Mouse (Mus musculus): ENCODE results near the gene Rin2. TPM values are rescaled to one million over a fixed set of nuclear protein-coding genes. Genes with fewer than 3 reads are reported as not detected.
A peak's percentile ranks its signal among the peaks of the same experiment; 100 is the strongest.

Gene Rin2
- polyA plus RNA-seq, 1 experiment = 17.8 TPM

DNA sequence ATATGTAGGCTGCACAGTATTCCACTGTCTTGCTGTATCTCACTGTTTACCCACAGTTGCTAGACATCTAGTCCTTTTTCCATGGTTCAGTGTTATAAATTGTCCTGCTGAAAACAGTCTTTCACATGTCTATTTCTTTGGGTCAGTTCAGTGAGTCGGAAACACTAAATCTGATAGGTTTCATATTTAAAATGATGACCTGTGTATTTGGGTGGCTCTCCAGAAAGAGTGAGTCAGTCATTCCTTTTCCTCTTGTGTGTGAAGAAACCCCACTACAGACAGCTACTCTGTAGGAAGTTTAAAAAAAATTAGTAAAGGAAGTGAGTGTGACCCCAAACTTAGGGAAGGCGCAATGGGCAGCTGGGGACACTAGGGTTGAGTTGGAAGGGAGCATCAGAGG, 133.2 kb downstream of the Rin2 start:
- H3K4me1 ChIP-seq (ENCODE audit: control insufficient read depth, insufficient read depth, low read length) = peaks cover 1% of the 10 kb centered on the region; the same call in 1 of the 2 replicates
- WGBS = 84% methylated on average over 2 of the region's 2 CpGs
- H3K27ac ChIP-seq (ENCODE audit: control insufficient read depth, insufficient read depth, low read depth, low read length, poor library complexity) = no peak overlapping the region
- no peak overlapping the region for H3K4me3 ChIP-seq (replicated peaks; ENCODE audit: control insufficient read depth, low read depth, low read length)
- no peak for TF ChIP-seq POLR2A (IDR thresholded peaks at IDR 0.05; ENCODE audit: borderline replicate concordance, control insufficient read depth, low read depth, low read length)
- TF ChIP-seq CTCF (IDR thresholded peaks at IDR 0.05; ENCODE audit: control insufficient read depth, insufficient read depth, low read length) = no peak

DNA sequence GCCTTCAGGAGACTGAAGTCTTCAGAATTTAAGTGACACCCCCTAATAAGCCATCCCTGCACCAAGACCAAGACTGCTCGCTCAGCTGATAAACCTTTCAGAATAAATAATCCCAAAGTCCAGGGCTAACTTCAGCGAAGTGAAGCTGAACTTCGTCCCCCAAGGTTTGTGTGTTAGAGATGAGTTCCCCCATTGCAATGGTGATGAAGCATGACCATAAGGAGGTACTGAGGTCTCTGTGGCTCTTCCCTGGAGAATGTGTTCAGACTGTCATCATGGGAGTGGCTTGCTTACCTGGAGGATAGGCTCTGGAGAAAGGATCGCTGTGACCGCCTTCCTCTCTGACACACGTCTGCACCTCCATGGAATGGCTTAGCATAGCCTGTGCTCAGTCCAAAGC, 133.7 kb downstream of the Rin2 start:
- Histone ChIP-seq H3K27ac (ENCODE audit: control insufficient read depth, insufficient read depth, low read depth, low read length, poor library complexity) (no peak overlapping the region), H3K4me3 (replicated peaks; ENCODE audit: control insufficient read depth, low read depth, low read length) (no peak overlapping the region), H3K4me1 (ENCODE audit: control insufficient read depth, insufficient read depth, low read length) (peaks cover 1% of the 10 kb centered on the region; the same call in 1 of the 2 replicates)
- no peak for TF ChIP-seq CTCF (IDR thresholded peaks at IDR 0.05; ENCODE audit: control insufficient read depth, insufficient read depth, low read length)
- no peak for TF ChIP-seq POLR2A (IDR thresholded peaks at IDR 0.05; ENCODE audit: borderline replicate concordance, control insufficient read depth, low read depth, low read length)
- WGBS = 84% methylated on average over 6 of the region's 6 CpGs

DNA sequence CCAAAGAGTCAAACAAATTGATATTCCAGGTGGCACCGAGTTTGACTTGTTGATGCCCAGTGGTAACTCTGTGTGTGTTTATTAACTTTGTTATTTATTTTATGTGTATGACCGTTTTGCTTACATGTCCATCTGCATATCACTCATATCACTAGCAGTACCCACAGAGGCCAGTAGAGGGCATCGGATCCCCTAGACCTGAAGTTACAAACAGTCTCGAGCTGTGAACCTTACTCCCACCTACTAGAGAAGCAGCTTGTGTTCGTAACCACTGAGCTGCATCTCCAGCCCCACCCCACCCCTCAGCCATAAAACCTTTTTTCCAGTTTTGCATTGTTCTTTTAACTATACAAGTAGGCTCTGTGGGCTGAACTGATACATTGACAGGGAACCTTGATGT, 135.7 kb downstream of the Rin2 start:
- WGBS = 50% methylated on average over 5 of the region's 5 CpGs
- peaks cover 1% of the 10 kb centered on the region; the same call in 1 of the 2 replicates for H3K4me1 ChIP-seq (ENCODE audit: control insufficient read depth, insufficient read depth, low read length)

DNA sequence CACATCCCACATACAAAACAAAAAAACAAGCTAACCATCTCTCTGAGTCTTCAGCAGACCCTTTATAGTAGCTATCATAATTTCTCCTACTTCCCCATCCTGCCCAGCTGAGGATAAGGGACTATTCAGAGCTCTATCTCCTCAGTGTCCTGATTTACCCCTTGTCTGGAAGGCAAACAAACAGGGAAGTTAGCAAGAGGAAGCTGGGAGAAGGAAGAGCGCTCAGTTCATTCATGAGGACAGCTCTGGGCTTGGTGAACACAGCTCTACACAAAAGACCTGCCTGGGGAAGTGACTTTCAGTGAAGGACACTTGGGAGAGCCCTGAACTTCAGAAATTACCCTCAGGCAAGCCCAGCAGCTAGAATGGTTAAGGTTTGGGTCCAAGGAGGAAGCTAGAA, 137.8 kb downstream of the Rin2 start:
- no peaks in the 10 kb centered on the region for H3K4me1 ChIP-seq (ENCODE audit: control insufficient read depth, insufficient read depth, low read length)
- 31% methylated on average over 1 of the region's 1 CpGs for WGBS
- no peak overlapping the region for H3K4me3 ChIP-seq (replicated peaks; ENCODE audit: control insufficient read depth, low read depth, low read length)
- TF ChIP-seq POLR2A (IDR thresholded peaks at IDR 0.05; ENCODE audit: borderline replicate concordance, control insufficient read depth, low read depth, low read length) (no peak), CTCF (IDR thresholded peaks at IDR 0.05; ENCODE audit: control insufficient read depth, insufficient read depth, low read length) (no peak)
- no peak overlapping the region for H3K27ac ChIP-seq (ENCODE audit: control insufficient read depth, insufficient read depth, low read depth, low read length, poor library complexity)

More for the DNA sequence above, 135.7 kb downstream of the Rin2 start:
- H3K4me3 ChIP-seq (replicated peaks; ENCODE audit: control insufficient read depth, low read depth, low read length) = no peak overlapping the region
- peak; percentile 58 for TF ChIP-seq CTCF (IDR thresholded peaks at IDR 0.05; ENCODE audit: control insufficient read depth, insufficient read depth, low read length)
- TF ChIP-seq POLR2A (IDR thresholded peaks at IDR 0.05; ENCODE audit: borderline replicate concordance, control insufficient read depth, low read depth, low read length) = no peak
- H3K27ac ChIP-seq (ENCODE audit: control insufficient read depth, insufficient read depth, low read depth, low read length, poor library complexity) = no peak overlapping the region

DNA sequence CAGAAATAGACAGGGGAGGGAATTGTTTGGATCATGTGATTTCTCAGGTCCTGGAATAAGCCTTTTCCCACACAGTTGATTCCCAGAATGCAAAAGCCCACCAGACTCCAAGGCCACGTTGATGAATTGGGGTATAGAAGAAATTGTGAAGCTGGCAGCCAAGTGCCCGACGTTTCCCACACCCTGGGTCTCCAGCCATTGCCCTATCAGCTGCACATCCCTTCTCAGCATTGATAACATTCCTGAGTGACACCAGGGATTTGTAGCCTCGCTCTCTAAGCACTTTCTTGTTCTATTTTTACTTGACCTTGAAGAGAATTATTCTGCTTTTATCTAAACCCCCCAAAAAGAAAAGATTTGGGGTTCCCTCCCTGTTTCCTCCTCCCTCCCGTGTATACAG, 142.2 kb downstream of the Rin2 start:
- no peaks in the 10 kb centered on the region; the same call in 1 of the 2 replicates for H3K4me1 ChIP-seq (ENCODE audit: control insufficient read depth, insufficient read depth, low read length)
- H3K4me3 ChIP-seq (replicated peaks; ENCODE audit: control insufficient read depth, low read depth, low read length) = no peak overlapping the region
- TF ChIP-seq POLR2A (IDR thresholded peaks at IDR 0.05; ENCODE audit: borderline replicate concordance, control insufficient read depth, low read depth, low read length) (no peak), CTCF (IDR thresholded peaks at IDR 0.05; ENCODE audit: control insufficient read depth, insufficient read depth, low read length) (no peak)
- H3K27ac ChIP-seq (ENCODE audit: control insufficient read depth, insufficient read depth, low read depth, low read length, poor library complexity) = no peak overlapping the region
- 69% methylated on average over 5 of the region's 5 CpGs for WGBS

DNA sequence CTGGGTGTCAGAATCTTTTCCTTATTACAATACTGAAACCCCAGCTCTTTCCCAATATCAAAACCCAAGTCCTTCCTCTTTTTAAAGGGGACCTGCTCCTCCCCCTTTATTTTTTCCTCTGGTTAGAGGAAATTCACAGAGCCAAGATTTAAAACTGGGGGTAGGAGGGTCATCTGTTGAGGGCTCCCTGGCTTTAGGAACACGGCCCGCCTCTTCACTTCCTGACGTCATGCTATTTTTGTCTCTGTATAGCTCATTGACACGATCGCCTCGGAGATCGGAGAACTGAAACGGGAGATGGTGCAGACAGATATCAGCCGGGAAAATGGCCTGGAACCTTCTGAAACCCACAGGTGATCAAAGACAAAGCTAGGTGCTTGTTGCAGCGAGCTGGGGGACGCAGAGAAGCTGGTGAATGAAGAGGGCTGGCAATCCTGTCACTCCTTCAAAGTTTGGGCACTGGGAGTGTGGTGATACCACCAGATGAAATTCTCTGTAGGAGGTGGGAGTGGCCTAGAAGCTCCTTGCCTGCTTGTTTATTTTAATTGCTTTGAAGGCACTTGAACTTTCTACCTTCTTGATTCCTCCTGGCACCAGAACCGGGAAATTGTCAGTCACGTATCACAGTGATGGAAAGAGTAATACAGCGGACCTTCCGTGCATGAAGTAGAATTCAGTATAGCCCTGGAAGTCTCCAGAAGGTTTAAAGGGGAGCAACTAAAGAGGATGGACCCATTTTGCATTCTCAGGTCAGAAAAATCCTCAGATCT, 147.2 kb downstream of the Rin2 start:
- peaks cover 2% of the 10 kb centered on the region; the same call in 1 of the 2 replicates for H3K4me1 ChIP-seq (ENCODE audit: control insufficient read depth, insufficient read depth, low read length)
- WGBS = 26% methylated on average over 15 of the region's 15 CpGs
- H3K4me3 ChIP-seq (replicated peaks; ENCODE audit: control insufficient read depth, low read depth, low read length) = peak overlapping the region; percentile 60
- TF ChIP-seq POLR2A (IDR thresholded peaks at IDR 0.05; ENCODE audit: borderline replicate concordance, control insufficient read depth, low read depth, low read length) (no peak), CTCF (IDR thresholded peaks at IDR 0.05; ENCODE audit: control insufficient read depth, insufficient read depth, low read length) (no peak)
- peak overlapping the region; percentile 53 for H3K27ac ChIP-seq (ENCODE audit: control insufficient read depth, insufficient read depth, low read depth, low read length, poor library complexity)

DNA sequence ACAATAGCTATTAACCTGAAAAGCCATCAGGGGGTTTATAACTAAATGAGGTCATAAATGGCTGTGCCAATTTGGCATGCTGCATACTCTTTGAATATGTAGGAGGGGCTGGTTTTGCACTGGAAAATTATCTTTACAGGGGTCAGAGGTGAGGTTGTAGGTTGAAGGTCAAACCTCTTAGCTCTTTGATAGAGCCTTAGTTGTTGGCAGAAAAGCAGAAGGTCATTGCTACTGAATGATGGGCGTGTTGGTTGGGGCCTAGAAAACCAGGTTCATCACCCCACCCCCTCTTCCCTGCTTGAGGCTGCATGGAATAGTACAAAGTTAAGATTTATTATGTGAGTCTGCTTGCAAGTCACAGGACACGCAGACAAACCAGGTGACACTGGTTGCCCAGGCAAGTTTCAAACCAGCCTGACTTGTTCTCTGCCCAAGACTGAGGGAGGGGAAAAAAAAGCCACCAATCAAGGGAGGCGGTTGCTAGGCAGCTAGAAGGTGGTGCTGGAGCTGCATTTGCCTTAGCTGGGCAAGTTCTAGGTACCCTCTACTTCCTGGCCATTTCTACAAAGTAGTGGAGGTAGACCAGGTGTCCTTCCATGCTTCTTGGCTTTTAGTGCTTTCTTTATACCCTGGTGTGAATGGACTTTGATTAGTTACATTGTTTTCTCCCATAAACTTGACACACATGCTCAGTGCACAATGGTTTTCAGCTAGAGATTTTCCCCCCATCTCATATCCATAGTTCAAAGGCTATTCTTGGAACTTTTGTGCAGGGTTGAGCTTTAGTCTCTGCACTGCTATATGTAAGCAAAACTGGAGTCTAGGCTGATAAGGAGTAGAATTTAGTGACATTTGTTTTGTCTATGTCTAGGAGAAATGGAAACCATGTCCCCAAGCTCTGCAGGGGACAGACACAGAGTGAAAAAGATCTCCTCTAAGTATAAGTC, 148.0 kb downstream of the Rin2 start:
- TF ChIP-seq CTCF (IDR thresholded peaks at IDR 0.05; ENCODE audit: control insufficient read depth, insufficient read depth, low read length) (no peak), POLR2A (IDR thresholded peaks at IDR 0.05; ENCODE audit: borderline replicate concordance, control insufficient read depth, low read depth, low read length) (no peak)
- 74% methylated on average over 3 of the region's 3 CpGs for WGBS
- Histone ChIP-seq H3K27ac (ENCODE audit: control insufficient read depth, insufficient read depth, low read depth, low read length, poor library complexity) (peak overlapping the region; percentile 15; the same call in 1 of the 2 replicates), H3K4me1 (ENCODE audit: control insufficient read depth, insufficient read depth, low read length) (peaks cover 3% of the 10 kb centered on the region), H3K4me3 (replicated peaks; ENCODE audit: control insufficient read depth, low read depth, low read length) (peak overlapping the region; percentile 66)

DNA sequence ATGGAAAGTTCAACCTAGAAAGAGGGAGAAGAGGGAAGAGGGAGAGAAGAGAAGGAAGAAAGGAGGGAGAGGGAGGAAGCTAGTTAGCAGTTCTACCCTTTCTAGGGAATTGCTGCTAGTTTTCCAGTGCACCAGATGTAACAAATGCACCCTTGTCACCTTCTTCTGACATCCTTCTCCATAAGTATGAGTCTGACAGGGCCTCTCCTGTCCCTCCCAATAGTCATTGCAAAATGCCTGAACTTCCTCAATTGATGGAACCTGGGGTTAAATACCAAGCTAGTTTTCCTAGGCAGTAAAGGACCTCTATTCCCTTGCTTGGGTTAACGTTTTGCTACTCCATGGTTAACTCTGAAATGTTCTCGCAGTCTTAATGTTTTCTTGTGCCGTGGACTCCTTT, 149.7 kb downstream of the Rin2 start:
- H3K4me3 ChIP-seq (replicated peaks; ENCODE audit: control insufficient read depth, low read depth, low read length) = no peak overlapping the region
- TF ChIP-seq POLR2A (IDR thresholded peaks at IDR 0.05; ENCODE audit: borderline replicate concordance, control insufficient read depth, low read depth, low read length) = no peak
- TF ChIP-seq CTCF (IDR thresholded peaks at IDR 0.05; ENCODE audit: control insufficient read depth, insufficient read depth, low read length) = no peak
- 61% methylated on average over 3 of the region's 3 CpGs for WGBS
- no peak overlapping the region for H3K27ac ChIP-seq (ENCODE audit: control insufficient read depth, insufficient read depth, low read depth, low read length, poor library complexity)
- peaks cover 3% of the 10 kb centered on the region for H3K4me1 ChIP-seq (ENCODE audit: control insufficient read depth, insufficient read depth, low read length)
